Mouse (Mus musculus) lung, postnatal 4 days (tissue): ENCODE data around the gene Usp1.
"Not testable (repeated sequence)": the region's sequence is repeated elsewhere in the genome, so short reads cannot be mapped to it uniquely, and the experiment has no call there.

Experiments used
- DNase-seq, 2 experiments: peaks; one replicate each; pipeline ENCODE4 v3.0.0; 2021

Usp1 gene

GRCm38 (mm10) chr4:98923568-98924070, at the start of gene Usp1:
Usp1 (plus strand) TSS chr4:98923810.
- peak in 1 of 2 experiments; percentile 88 for DNase-seq

GRCm38 (mm10) chr4:98882706-98883105, 40.9 kb upstream of the Usp1 start:
- DNase-seq, result no peak

- DNase-seq, result no peak
Measured at GRCm38 (mm10) chr4:98886377-98886776, 37.2 kb upstream of the Usp1 start.

GRCm38 (mm10) chr4:98887148-98887547, 36.5 kb upstream of the Usp1 start:
- DNase-seq, result peak; percentile 25 to 58

GRCm38 (mm10) chr4:98910246-98910645, 13.4 kb upstream of the Usp1 start:
- DNase-seq, result no peak

- no peak for DNase-seq
Measured at GRCm38 (mm10) chr4:98917724-98918123, 5.9 kb upstream of the Usp1 start.

- no peak for DNase-seq
Measured at GRCm38 (mm10) chr4:98918204-98918603, 5.4 kb upstream of the Usp1 start.

- DNase-seq, result no peak
Measured at GRCm38 (mm10) chr4:98920896-98921295, 2.7 kb upstream of the Usp1 start.

- DNase-seq, result peak in 1 of 2 experiments; percentile 8
Measured at GRCm38 (mm10) chr4:98922061-98922642, 1.5 kb upstream of the Usp1 start.

GRCm38 (mm10) chr4:98922643-98923567, 705 bp upstream of the Usp1 start:
- DNase-seq, result peak; percentile 97 to 100

GRCm38 (mm10) chr4:98924071-98924905, 678 bp downstream of the Usp1 start:
- no peak for DNase-seq

- DNase-seq, result no peak
Measured at GRCm38 (mm10) chr4:98924906-98925178, 1.2 kb downstream of the Usp1 start.

GRCm38 (mm10) chr4:98925250-98925781, 1.7 kb downstream of the Usp1 start:
- no peak for DNase-seq

GRCm38 (mm10) chr4:98936036-98936435, 12.4 kb downstream of the Usp1 start:
- DNase-seq, result no peak

- DNase-seq, result not testable (repeated sequence)
Measured at GRCm38 (mm10) chr4:98938210-98938609, 14.6 kb downstream of the Usp1 start.

- DNase-seq, result no peak
Measured at GRCm38 (mm10) chr4:98950563-98950962, 27.0 kb downstream of the Usp1 start.

GRCm38 (mm10) chr4:98955986-98956385, 32.4 kb downstream of the Usp1 start:
- no peak for DNase-seq

GRCm38 (mm10) chr4:98960243-98960642, 36.6 kb downstream of the Usp1 start:
- no peak for DNase-seq

- no peak for DNase-seq
Measured at GRCm38 (mm10) chr4:98969946-98970345, 46.3 kb downstream of the Usp1 start.

- no peak for DNase-seq
Measured at GRCm38 (mm10) chr4:98975741-98976140, 52.1 kb downstream of the Usp1 start.

- not testable (repeated sequence) for DNase-seq
Measured at GRCm38 (mm10) chr4:98978288-98978687, 54.7 kb downstream of the Usp1 start.

GRCm38 (mm10) chr4:98978693-98979092, 55.1 kb downstream of the Usp1 start:
- DNase-seq, result no peak

GRCm38 (mm10) chr4:98979976-98980375, 56.4 kb downstream of the Usp1 start:
- DNase-seq, result not testable (repeated sequence)
